Mouse (Mus musculus): ENCODE data around the gene St6gal1. TPM values are rescaled to one million over a fixed set of nuclear protein-coding genes. Genes with fewer than 3 reads are reported as not detected.

St6gal1 gene
- polyA plus RNA-seq, 1 experiment from 2014 or later = 60.3 TPM

DNA sequence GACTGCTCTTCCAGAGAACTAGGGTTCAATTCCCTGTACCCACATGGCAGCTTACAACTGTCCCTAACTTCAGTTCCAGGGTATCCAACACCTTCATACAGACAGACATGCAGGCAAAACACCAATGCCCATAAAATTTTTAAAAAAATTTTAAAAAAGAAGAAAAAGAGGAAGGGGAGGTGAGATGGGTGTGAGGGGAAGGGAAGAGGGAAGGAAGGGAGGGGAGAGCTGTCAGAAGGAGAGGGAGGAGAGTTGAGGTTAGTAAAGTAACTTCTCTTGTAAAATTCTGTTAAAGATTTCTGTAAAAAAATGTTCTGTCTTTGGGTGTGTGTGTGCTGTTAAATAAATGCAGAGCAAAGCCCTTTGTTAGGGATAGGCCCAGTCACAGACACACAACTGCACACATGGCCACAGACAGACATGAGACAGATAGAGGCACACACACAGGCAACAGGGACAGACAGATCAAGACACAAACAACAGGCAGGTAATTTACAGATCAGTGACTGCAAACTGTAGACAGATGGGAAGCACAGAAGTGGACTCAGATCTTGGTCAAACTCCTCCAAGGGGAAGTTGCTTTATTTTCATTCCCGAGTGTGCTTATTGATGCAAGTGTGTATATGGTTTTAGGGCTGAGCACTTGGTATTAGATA, 42.5 kb upstream of the St6gal1 start:
- Histone ChIP-seq H3K9ac (no peak overlapping the region), H3K4me1 (ENCODE audit: insufficient read depth) (no peaks in the 10 kb centered on the region), H3K36me3 (ENCODE audit: insufficient read depth) (no peaks in the 10 kb centered on the region), H3K4me2 (no peak overlapping the region), H3K9me3 (ENCODE audit: low read depth, low read length) (no peaks in the 10 kb centered on the region), H3K27me3 (ENCODE audit: insufficient read depth, low read length) (no peaks in the 10 kb centered on the region), H3K27ac (ENCODE audit: low read depth) (no peak overlapping the region), H3K4me3 (ENCODE audit: low read depth, low read length) (no peak overlapping the region)
- TF ChIP-seq CTCF (IDR thresholded peaks at IDR 0.05; ENCODE audit: low read depth) = no peak
- ATAC-seq (ENCODE audit: insufficient read depth) (no peak), DNase-seq (no peak)
- WGBS = 85% methylated on average over 1 of the region's 1 CpGs

DNA sequence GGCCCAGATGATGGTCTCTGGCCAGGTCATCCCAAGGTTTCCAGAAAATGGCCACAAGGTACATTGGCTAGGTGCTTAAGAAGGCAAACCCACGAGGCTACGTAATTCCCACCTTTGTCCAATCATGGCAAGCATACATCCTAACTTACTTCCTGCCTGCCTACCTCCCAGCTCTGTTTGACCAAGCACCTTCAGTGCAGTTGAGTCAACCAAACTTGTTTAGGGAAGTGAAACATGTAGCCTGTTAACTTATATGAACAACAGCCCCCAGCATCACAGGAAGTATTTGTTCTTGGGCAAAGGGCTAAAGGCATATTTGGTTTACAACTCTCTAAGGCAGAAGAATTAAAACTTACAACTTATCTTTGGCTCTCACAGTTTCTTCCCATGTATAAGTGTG, 38.7 kb upstream of the St6gal1 start:
- Histone ChIP-seq H3K4me2 (no peak overlapping the region), H3K27me3 (ENCODE audit: insufficient read depth, low read length) (no peaks in the 10 kb centered on the region), H3K4me3 (ENCODE audit: low read depth, low read length) (no peak overlapping the region), H3K9ac (no peak overlapping the region), H3K9me3 (ENCODE audit: low read depth, low read length) (no peaks in the 10 kb centered on the region), H3K27ac (ENCODE audit: low read depth) (no peak overlapping the region), H3K4me1 (ENCODE audit: insufficient read depth) (no peaks in the 10 kb centered on the region), H3K36me3 (ENCODE audit: insufficient read depth) (no peaks in the 10 kb centered on the region)
- WGBS = 86% methylated on average over 2 of the region's 2 CpGs
- DNase-seq (no peak), ATAC-seq (ENCODE audit: insufficient read depth) (no peak)
- no peak for TF ChIP-seq CTCF (IDR thresholded peaks at IDR 0.05; ENCODE audit: low read depth)

DNA sequence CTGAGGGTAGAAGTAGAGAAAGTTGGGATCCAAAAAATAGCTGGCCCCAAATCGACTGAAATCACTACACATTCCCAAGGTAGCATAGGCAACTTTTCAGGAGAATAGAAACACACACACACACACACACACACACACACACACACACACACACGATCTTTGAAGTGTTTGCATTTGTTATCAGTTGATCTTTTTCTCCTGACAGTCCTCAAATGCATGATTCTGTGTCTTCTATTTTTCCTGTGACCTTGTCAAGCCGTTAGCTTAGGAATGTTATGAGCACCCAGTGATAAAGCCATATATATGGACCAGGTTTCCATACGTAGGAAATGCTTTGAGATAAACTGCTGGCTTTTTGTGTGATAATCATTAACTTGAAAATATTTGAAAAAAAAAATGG, 38.1 kb upstream of the St6gal1 start:
- Histone ChIP-seq H3K9me3 (ENCODE audit: low read depth, low read length) (no peaks in the 10 kb centered on the region), H3K4me3 (ENCODE audit: low read depth, low read length) (no peak overlapping the region), H3K9ac (no peak overlapping the region), H3K4me1 (ENCODE audit: insufficient read depth) (no peaks in the 10 kb centered on the region), H3K4me2 (no peak overlapping the region), H3K27ac (ENCODE audit: low read depth) (no peak overlapping the region), H3K36me3 (ENCODE audit: insufficient read depth) (no peaks in the 10 kb centered on the region), H3K27me3 (ENCODE audit: insufficient read depth, low read length) (no peaks in the 10 kb centered on the region)
- 38% methylated on average over 4 of the region's 4 CpGs for WGBS
- ATAC-seq (ENCODE audit: insufficient read depth) = no peak
- no peak for DNase-seq
- no peak for TF ChIP-seq CTCF (IDR thresholded peaks at IDR 0.05; ENCODE audit: low read depth)

DNA sequence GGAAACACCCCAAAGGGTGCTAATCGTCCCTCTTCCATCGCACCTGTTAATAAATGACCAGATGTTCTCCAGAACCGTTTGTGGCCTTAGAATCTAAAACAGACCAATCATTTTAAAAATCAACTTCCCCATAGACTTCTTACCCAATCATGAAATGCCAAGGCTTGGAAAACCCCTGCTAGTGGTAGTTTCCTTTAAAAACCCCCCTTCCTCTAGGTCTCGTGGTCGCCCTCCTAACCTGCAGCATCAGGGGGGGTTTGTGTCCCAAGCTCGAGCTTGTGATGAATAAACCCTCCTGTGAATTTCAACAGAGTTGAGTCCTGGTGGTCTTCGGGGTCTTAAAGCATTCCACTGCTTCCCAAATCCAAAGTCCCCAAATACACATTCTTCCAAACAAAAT, 36.6 kb upstream of the St6gal1 start:
- no peaks in the 10 kb centered on the region for H3K9me3 ChIP-seq (ENCODE audit: low read depth, low read length)
- H3K4me2 ChIP-seq = no peak overlapping the region
- TF ChIP-seq CTCF (IDR thresholded peaks at IDR 0.05; ENCODE audit: low read depth) = no peak
- no peak overlapping the region for H3K27ac ChIP-seq (ENCODE audit: low read depth)
- no peaks in the 10 kb centered on the region for H3K36me3 ChIP-seq (ENCODE audit: insufficient read depth)
- WGBS = 74% methylated on average over 7 of the region's 7 CpGs
- no peak overlapping the region for H3K4me3 ChIP-seq (ENCODE audit: low read depth, low read length)
- H3K27me3 ChIP-seq (ENCODE audit: insufficient read depth, low read length) = no peaks in the 10 kb centered on the region
- no peak overlapping the region for H3K9ac ChIP-seq
- DNase-seq (no peak), ATAC-seq (ENCODE audit: insufficient read depth) (no peak)
- H3K4me1 ChIP-seq (ENCODE audit: insufficient read depth) = no peaks in the 10 kb centered on the region

DNA sequence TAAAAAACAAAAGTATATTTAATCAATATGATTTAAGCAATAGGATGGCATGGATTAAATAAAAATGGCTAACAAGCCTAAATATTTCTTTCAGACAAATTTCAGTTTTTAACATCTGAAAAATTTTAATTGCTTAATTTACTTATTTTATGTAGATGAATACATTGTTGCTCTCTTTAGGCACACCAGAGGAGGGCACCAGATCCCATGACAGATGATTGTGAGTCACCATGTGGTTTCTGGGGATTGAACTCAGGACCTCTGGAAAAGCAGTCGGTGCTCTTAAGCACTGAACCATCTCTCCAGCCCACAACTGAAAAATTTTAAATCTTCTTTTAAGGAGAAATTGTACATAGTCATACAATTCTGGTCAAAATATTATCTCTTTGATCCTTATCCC, 34.9 kb upstream of the St6gal1 start:
- no peaks in the 10 kb centered on the region for H3K27me3 ChIP-seq (ENCODE audit: insufficient read depth, low read length)
- H3K9ac ChIP-seq = no peak overlapping the region
- no peaks in the 10 kb centered on the region for H3K9me3 ChIP-seq (ENCODE audit: low read depth, low read length)
- no peak overlapping the region for H3K4me3 ChIP-seq (ENCODE audit: low read depth, low read length)
- no peak overlapping the region for H3K27ac ChIP-seq (ENCODE audit: low read depth)
- DNase-seq (no peak), ATAC-seq (ENCODE audit: insufficient read depth) (no peak)
- WGBS = 69% methylated on average over 1 of the region's 1 CpGs
- H3K4me1 ChIP-seq (ENCODE audit: insufficient read depth) = no peaks in the 10 kb centered on the region
- TF ChIP-seq CTCF (IDR thresholded peaks at IDR 0.05; ENCODE audit: low read depth) = no peak
- no peaks in the 10 kb centered on the region for H3K36me3 ChIP-seq (ENCODE audit: insufficient read depth)
- no peak overlapping the region for H3K4me2 ChIP-seq

DNA sequence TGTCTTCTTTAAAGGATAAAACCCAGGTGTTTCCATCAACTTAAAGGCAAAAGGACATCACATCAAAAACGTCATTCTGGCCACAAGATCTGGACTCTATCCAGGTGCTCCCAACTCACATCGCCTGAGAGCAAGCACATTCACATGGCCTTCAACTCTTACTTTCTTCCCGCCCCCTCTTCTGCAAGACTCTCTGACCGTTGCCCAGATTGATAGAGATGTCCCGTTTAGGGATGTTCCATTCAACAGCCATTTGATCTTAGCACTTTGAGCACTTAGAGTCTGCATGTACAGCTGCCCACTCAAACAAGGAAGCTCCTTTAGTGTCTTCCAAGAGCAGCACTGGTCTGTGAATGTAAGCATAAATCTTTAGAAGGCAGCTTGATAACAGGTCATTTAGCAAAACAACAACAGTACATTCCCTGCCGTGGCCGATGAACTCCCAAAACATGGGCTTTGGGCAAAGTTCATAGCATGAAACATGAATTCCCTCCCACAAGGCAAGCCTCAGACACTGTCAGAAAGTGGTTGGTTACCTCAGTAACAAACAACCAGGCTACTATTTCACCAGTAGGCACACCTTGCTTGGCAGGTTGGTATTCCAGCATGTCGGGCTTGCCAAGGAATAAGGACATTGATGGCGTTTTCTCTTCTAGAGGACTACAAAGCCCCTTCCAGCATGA, 32.8 kb upstream of the St6gal1 start:
- DNase-seq (no peak), ATAC-seq (ENCODE audit: insufficient read depth) (no peak)
- no peak for TF ChIP-seq CTCF (IDR thresholded peaks at IDR 0.05; ENCODE audit: low read depth)
- 70% methylated on average over 9 of the region's 9 CpGs for WGBS
- H3K36me3 ChIP-seq (ENCODE audit: insufficient read depth) = no peaks in the 10 kb centered on the region
- no peak overlapping the region for H3K27ac ChIP-seq (ENCODE audit: low read depth)
- H3K9ac ChIP-seq = no peak overlapping the region
- H3K4me3 ChIP-seq (ENCODE audit: low read depth, low read length) = no peak overlapping the region
- no peaks in the 10 kb centered on the region for H3K9me3 ChIP-seq (ENCODE audit: low read depth, low read length)
- no peaks in the 10 kb centered on the region for H3K4me1 ChIP-seq (ENCODE audit: insufficient read depth)
- no peaks in the 10 kb centered on the region for H3K27me3 ChIP-seq (ENCODE audit: insufficient read depth, low read length)
- H3K4me2 ChIP-seq = no peak overlapping the region

DNA sequence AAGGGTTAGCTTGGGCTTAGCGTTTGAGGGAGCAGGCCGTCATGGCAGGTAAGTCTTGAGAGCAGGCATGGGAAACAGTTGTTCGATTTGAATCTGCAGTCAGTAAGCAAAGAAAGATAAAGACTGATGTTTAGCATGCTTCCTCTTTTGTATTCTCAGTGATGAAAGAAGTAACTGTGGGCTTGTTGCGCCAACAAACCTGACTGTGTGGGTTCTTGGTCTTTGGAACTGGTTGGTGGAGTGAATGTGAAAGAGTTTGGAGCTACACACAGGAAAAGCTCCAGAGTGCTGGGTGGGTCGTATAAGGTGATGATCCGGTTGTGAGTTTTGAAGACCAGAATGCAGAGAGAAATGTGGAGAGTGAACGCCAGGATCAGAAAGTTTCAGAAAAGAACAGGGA, 28.9 kb upstream of the St6gal1 start:
- TF ChIP-seq CTCF (IDR thresholded peaks at IDR 0.05; ENCODE audit: low read depth) = no peak
- no peaks in the 10 kb centered on the region for H3K36me3 ChIP-seq (ENCODE audit: insufficient read depth)
- no peak overlapping the region for H3K9ac ChIP-seq
- no peaks in the 10 kb centered on the region for H3K9me3 ChIP-seq (ENCODE audit: low read depth, low read length)
- no peak overlapping the region for H3K4me2 ChIP-seq
- H3K27me3 ChIP-seq (ENCODE audit: insufficient read depth, low read length) = no peaks in the 10 kb centered on the region
- no peaks in the 10 kb centered on the region for H3K4me1 ChIP-seq (ENCODE audit: insufficient read depth)
- H3K4me3 ChIP-seq (ENCODE audit: low read depth, low read length) = no peak overlapping the region
- ATAC-seq (ENCODE audit: insufficient read depth) = no peak
- no peak overlapping the region for H3K27ac ChIP-seq (ENCODE audit: low read depth)
- WGBS = 77% methylated on average over 7 of the region's 7 CpGs
- no peak for DNase-seq
